Mouse (Mus musculus) gastrocnemius, adult 18-20 months (tissue): ENCODE measurements around the gene Pde3a. TPM values are rescaled to one million over a fixed set of nuclear protein-coding genes. Genes with fewer than 3 reads are reported as not detected.

Source experiments
- DNase-seq: peaks from one replicate; pipeline ENCODE4 v3.0.0; 2021; ENCODE audit warnings: low spot score
- total RNA-seq, 2 experiments: library from RNA; stranded (reverse); gene quantifications; 2 replicates each; pipeline ENCODE4 v1.2.3; 2021

Pde3a gene
- total RNA-seq, 2 experiments from 2014 or later: 2.4 to 2.6 TPM

DNA sequence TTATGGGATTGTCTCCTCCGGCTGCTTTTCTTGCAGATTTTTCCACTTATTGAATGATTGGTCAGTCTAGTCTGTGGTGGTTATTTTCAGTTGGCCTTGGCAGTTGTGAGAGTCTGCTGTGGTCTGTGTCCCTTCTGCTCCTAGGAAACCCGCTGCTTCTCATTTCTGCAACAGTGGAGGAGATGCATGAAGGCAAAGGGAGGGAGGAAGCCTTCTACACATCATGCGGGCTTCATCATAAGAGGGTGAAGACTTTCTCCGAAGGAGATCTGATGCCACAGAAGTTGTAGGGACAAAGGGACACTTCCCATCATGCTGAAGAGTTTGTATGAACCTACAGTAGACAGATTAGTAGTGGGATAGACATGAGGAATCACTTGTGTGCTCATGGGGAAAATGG is 16.2 kb downstream of the Pde3a start:
- no peak for DNase-seq

DNA sequence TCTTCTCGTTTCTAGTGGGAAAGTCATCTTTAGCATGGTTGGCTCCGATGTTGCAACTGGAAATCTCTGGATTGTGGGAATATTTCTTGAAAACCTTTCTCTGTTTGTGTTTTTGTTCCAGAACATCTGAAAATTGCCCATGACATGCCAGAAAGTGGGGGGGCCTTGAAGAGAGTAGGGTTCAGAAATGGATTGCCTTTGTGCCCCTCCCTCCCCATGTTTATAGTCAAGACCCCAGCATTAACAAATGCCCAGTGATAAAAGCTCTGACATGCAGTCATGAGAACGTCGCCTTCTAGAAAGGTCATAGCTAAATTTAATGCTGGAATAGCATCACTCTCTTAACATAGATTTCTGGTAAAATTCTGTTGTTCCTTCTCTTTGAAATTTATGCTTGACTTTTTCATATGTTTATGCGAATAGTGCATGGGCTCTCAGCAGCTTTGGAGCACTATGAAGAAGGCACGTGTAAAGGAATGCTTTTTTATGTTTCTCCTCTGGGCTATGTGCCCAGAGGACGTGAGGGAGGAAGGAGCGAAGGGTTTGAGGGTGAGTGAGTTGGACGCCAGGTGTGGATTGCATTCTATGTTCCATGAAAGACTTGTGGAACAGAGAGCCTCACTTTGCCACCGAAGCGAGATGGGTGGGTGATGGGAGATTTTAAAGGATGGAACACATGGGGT is 19.0 kb downstream of the Pde3a start:
- no peak for DNase-seq

DNA sequence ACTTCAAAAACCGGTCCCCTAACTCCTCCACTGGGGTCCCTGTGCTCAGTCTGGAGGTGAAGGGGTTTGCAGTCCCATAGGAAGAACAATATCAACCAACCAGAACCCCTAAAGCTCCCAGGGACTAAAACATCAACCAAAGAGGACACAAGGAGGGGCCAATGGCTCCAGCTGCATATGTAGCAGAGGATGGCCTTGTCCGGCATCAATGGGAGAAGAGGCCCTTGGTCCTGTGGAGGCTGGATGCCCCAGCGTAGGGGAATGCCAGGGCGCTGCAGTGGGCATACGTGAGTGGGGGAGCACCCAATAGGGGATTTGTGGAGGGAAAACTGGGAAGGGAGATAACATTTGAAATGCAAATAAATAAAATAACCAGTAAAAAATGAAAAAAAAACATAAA is 19.8 kb downstream of the Pde3a start:
- DNase-seq: no peak

DNA sequence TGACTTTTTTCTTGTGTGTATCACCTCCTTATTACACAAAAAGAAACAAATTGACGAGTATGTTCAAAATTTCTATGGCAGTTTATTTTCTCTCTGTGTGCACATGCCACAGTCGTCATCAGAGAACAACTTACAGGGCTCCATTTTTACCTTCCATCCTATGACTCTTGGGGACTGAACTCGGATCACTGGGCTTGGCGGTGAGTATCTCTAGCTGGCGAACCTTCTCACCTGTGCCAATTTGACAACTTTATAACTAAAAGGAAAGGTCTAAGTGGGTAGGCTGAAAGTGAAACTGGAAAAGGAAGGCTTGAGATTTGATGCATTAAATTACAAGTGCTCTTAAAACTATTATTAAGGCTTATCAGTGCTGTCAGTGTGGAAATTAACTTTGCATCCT is 22.1 kb downstream of the Pde3a start:
- no peak for DNase-seq

DNA sequence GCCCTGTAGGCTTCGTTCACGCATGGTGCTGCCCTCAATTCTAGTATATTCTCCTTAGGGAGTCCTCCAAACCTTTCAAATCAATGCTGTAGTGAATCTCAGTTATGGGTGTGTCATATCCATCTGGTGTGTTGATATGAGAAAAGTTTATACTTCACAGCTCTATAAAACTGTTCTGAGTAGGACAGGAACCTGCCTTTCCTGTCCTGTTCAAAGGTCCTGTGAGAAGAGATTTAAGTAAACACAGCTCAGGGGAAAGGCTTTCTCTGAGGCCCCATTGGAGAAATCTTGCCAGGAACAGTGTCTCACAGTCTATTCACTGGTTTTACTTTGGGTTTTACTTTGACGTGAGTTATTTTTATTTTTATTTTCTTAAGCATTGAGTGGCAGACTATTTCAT is 22.5 kb downstream of the Pde3a start:
- no peak for DNase-seq

DNA sequence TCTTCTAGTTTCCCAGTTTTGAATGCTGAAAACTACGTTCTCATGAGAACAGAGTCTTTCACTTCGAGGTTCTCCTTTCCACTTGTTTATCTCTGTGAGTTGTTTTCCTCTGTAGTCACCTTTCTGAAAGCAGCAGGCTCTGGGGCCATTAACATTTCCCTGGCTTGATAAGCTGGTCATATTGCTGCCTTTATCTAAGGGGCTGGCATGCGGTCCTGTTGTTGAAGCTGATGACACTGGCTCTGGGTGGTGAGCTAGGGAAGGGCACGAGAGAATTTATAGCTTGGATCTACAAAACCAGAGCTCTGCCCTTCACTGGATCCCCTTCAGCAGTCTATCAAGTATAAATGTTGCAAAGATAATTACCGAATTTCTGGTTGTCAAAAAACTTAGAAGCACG is 24.6 kb downstream of the Pde3a start:
- no peak for DNase-seq

DNA sequence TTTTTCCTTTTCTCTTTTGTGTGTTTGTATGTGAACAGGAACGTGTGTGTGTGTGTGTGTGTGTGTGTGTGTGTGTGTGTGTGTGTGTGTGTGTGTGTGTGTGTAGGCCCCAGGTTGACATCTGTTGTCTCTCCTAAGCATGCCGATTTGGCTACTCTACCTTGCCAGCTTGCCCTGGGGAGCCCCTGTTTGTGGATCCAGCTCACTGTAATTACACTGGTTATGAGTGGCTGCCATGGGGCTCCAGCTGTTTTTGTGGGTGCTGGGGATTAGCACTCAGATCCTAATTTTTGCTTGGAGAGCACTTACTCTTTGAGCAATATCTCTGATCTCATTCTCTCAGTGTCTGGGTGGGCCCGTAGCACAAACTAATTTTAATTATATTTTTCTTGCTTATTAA is 32.6 kb downstream of the Pde3a start:
- DNase-seq: no peak

DNA sequence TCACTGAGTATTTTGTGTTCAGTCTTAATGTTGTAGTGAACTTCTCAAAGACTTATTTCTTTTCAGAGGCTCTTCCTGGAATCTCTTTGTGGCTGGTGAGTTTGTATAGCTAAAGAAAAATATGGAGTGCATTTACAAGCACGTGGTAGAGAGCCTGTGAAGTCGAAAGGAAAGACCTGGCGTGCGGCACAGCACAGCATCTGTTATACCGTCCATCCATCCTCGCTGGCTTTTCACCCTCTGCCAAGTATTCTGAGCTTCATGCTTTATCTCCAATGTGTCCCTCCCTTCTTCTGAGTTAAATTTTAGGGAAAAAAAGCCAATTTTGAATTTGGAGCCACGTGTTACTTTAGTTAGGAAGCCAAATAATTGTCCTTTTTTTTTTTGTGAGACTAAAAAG is 33.7 kb downstream of the Pde3a start:
- DNase-seq: no peak

DNA sequence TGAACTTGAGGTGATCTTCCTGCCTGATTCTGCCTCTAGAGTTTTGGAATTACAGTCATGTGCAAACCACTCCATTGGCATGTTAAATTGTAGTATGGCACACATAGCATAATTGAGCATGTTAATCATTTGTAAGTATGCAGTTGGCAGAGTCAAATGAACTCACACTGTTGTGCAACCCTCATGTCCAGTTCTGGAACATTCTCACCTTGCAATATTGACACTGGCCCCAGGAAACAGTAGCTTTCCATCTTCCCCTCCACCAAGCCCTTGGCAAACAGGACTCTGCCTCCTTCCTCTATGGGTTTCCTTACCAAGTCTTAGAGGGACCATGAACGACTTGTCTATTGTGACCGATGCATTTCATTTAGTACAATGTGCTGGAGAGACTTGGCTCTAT is 42.1 kb downstream of the Pde3a start:
- DNase-seq: no peak

DNA sequence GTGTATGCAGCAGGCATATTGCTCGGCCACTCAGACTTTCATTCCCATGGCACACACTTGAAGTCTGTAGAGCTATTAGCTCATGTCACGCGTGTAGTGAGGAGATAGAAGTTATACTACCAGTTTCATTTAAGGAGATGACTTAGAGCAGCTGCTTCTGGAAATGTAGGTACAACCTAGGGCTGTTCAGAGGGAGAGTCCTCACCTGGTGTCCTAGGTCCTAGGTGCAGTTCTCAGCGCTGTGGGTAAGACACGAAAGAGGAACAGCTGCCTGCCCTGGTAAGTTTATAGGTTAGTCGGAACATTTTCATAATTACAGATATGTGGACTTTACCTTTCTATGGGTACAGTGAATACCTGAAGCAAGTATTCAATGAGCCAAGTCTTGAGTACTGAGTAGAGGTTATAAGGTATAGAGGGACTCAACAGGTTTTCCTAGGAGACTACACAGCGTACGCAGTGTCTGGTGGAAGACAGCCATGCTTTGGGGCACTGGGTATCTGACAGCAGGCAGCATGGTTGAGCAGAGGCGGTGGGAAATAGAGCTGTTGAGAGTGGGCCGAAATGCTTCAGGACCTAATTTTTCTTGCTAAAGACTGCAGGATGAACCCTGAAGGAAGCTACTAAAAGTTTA is 43.9 kb downstream of the Pde3a start:
- DNase-seq: no peak

DNA sequence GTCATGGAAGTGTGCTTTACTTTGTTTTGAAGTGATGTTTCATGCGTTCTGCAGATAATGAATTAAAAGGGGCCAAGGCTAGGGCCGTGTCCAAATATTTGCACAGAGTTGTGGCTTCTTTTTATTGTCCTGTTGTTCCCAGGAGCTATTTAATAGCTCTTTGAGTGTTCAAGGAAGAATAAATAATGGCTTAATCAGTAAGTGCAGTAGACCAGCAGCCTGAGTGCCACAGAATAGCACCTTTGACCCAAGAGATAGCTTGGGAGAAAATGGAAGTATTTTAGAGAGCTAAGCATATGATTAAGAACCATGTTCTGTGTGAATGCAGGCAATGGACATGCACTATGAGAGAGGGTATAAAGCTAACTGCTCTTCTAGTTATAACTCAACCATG is 44.4 kb downstream of the Pde3a start:
- DNase-seq: no peak

DNA sequence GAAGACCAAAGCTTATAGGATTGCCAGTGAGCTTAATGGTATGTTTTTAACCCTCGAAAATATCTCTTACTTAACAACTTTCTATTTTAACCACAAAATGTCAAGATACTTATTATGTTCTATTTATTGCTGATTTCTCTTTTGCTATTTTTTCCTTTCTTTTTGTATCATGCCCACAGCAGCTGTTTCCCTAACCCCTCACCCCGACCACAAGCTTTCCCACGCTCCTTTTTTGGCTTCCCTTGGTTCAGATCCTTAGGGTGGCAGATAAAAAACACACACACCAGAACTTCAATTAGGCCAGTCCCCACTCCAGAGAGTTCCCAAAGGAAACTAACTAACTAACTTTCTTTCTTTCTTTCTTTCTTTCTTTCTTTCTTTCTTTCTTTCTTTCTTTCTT is 46.2 kb downstream of the Pde3a start:
- DNase-seq: no peak

DNA sequence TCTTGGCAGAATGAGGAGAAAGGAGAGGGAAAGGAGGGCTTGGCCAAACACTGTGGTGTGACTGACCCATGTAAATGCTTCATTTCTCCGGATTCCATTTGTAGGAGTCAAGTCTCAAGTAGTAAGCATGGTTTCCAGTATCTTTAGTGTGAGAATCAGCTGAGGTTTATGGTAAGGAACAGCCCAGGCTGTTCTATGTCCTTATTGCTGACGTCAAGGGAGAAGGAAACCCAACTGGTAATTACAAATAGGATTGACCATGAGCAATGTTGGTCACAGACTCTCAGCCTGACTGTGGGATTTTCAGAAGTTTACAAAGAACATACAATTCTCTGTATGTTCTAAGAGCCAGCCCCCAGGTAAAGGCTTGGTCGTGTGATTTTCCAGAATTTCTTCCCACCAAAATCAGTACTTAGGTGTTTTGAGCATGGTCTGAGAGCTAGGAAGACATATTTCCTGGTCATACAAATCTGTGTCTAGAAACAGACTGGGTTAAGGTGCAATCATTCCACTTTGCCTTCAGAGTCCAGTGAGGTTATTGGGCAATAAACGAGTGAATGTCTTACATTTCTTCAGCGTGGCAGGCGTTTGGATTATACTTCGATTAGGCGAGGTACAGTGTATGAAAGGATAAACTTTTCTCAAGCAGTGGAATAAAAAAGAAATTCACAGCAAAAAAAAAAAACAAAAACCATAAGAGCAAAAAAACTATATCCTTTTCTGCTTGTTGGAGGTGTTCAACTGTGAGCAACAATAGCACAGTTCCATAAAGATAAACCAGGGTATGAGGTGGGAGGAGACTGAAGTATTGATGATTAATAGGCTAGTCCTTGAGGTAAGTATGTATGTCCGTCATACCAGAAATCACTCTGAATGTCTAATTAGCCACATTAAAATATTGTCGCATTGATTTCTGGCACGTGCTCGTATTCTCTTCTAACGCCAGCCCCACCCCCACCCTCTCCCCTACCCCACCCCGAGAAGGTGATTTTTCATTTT is 53.0 kb downstream of the Pde3a start:
- no peak for DNase-seq

DNA sequence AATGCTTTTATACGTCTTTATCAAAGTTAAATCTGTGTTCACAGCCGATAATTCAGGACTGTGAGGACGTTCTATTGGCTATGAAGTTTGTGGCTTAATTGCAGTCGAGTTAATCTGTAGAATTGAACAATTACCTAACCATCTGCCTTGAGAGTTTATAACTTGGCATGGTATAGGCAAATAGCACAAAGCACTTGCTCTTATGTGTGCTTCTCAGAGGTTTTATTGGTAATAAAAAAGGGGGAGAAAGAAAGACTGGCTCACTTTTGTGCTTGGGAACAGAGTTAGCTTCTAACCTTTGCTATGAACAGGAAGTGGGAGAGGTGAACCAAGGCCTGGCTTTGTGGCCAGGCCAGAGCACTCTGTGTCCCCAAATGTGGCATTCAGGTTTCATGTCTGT is 53.8 kb downstream of the Pde3a start:
- DNase-seq: no peak

DNA sequence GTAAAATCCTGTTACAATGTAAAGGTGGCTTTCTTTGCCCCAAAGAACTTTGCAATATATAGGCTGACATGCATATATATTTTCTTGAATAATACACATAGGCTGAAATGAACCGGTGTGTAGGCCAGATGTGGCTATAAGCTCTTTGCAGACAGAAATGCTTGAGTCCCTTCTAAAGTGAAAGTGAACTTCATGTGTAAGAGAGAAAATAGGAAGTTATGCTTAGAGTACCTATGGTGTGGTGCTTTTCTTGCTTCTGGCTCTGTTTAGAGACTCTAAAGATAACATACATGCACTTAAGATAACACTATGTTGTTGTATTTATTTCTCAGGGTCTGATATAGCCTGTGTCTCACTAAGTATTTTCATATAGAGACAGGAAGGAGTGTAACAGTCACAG is 58.3 kb downstream of the Pde3a start:
- DNase-seq: no peak

DNA sequence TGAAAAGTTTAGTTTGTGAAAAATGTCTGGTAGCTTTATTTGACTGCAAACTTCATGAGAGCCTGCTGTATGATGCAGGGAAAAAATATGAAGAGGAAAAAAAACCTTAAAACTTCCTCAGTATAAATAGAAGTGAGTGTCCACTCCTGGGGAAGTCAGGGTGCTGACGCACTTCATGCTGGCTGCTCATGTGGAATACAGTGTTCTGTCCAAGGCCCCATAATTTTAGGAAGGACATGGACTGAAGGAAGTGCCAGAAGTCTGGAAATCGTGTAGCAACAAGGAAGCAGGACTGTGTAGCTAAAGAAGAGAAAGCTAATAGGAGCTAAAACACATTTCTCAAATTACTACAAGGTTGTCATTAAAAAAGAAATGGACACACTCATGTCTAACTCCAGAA is 59.4 kb downstream of the Pde3a start:
- DNase-seq: peak; percentile 61

DNA sequence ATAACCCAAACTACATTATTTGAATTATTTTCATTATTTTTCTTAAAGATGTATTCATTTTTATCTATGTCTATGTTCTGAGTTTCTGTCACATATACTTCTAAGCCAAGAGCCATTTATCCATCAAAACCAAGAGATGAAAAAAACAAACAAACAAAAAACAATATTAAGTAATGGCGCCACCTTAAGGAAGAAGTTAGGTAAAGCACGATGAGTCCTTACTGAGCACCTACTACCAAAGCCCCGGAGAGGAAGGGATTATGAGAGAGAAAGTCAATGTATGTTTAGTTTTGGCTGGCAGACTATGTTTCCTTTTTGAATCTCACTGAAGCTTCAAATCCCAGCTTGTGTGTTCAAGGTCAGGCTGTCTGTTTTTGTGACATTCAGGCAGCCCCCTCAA is 60.8 kb downstream of the Pde3a start:
- DNase-seq: no peak

DNA sequence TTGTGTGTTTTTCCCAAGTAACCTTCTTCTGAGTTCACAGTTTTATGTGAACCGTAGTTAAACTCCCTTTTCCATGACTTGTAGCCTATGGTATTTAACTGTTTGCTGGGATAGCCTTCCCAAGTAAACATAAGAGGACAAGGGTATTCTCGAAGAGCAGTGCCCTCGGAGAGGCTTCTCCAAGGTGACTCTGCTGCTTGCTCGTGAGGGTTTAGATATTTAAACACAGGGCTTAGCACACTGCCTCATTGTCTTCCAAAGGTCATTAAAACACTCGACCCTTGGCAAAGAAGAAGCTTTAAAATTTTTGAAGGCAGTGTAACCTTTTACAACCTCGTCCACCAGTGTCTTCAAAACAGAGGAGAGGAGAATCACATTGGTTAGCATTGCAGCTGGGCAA is 61.3 kb downstream of the Pde3a start:
- DNase-seq: no peak

DNA sequence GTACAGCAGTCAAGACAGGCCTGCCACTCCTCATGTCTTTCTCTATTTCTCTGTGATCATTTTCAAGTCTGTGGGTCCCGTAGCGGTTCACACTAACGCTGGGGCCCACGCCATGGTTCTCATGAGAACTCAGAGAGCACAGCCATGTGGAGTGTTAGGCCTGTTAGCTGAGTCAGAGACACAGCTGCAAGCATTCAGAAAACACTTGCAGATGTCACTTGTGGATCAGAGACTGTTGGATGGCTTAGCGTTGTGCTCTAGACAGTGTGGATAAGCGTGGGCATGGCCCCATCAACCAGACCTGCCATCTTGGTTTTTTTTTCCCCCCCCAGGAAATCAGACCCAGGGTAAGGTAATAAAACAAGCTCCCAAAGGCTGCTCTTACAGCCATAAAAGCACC is 62.5 kb downstream of the Pde3a start:
- no peak for DNase-seq

DNA sequence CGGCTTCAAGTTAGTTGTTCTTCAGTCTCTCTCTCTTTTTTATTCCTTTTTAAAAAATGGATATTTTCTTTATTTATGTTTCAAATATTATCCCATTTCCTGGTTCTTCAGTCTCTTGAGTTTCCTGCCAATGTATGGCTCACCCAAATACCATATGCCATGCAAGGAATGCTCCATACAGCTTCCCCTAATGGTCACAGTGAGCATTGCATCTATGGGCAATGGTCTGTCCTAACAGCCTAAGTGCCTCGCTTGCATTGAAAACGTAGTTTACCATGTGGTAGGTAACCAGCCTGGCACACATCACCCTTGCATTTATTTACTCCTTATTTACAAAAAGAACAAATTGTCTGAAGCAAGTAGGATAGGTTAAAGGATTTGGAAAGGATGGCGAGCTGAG is 64.0 kb downstream of the Pde3a start:
- DNase-seq: no peak

DNA sequence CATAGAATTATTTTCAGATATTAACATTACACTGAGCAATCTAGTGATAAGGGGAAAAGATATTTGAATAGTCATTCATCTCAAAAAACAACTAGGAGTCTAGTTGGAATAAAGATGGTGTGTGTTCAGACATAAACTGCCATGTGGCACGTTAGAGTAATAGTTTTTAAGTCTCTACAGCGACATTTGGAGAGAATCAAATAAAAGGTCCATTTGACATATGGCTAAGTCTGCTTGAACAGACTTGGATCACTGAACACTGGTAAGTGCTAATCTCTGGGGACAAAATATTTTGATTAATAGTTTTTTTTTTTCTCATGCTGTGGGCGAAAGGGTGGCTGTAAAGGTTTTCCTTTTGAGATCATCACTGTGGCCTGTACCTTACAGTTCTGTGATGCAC is 69.4 kb downstream of the Pde3a start:
- DNase-seq: no peak

DNA sequence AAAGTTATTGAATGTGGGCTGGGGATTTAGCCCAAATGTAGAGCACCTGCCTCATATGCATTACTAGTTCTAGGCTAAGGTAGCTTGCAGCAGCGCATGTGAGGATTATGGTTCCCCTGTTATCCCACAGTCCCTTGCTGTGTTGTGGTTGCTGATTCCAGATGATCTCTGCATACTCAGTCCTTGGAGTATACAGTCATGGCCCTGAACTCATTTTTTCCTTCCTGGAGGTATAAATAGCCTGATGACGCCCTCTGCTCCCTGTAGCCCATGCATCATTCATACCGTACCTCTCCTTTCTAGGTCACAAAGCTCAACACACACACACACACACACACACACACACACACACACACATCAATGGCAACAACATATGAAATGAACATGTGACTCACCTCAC is 72.2 kb downstream of the Pde3a start:
- no peak for DNase-seq

DNA sequence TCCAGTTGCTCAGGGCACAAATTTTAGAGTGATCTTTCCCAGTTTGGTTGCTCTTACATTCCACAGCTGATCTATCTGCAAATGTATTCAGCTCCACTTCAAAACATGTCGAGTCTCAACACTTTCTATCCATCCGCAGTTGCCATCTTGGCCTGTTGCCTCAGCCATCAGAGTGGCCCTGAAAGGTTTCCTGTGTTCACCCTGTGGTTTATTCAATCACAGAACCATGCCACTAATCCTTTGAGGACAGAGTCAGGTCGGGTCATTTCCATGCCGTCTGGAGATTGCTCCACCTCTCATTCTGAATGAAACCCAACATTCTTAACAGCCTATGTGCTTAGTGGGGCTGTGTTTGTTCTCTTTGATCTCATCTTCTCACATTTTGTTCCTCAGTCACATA is 73.9 kb downstream of the Pde3a start:
- no peak for DNase-seq
